Mouse (Mus musculus): ENCODE data around the gene Clip4.

- no peak for TF ChIP-seq POLR2A (IDR thresholded peaks at IDR 0.05; ENCODE audit: low read depth, low read length)
- no peak for TF ChIP-seq CTCF (conservative IDR thresholded peaks at IDR 0.05; ENCODE audit: insufficient read depth, insufficient read length, low read depth, low read length)
Observed at GRCm38 (mm10) chr17:71875492-71875891, 107.2 kb downstream of the Clip4 start.
